Mouse (Mus musculus): ENCODE data around the gene Nfib.

DNA sequence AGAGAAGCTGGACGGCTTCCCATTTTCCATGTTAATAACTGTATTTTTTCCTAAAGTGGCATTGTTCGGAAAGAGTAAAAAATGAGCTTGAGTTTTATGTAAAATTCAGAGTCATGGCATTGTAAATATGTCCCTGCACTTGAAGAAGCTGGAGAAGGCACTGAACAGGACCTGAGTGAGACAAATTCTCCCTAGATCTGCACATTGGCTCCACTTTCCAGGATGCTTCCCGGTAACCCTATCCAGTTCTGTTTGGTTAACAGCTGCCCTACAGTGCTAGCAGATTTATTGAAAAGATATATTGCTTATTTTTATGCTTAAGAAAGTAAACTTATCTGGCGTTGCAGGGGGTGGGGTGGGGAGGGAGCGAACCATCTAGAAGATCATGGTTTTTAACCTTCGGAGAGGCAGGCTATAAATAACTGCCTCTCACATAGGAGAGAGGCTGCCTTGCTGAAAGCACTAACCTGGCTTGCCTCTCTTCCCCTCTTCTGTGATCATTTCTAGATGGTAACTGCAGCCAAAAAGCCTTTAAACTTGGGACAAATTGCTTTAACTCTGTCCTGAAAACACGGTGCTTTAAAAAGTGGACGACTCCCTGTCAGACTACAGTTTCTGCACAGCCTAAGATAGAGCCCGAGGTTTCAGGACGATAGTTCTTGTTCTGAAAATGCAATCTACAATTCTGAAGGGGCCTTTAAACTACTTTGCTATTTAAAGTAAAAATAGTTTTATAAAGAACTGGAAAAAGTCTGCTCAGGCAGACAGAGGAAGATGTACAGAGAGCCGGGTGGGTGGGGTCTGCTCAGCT lies 394.4 kb downstream of the Nfib start:
- no peak for TF ChIP-seq POLR2A (IDR thresholded peaks at IDR 0.05; ENCODE audit: low read depth, low read length)
- no peak for TF ChIP-seq CTCF (conservative IDR thresholded peaks at IDR 0.05 in 1 of 2, IDR thresholded peaks at IDR 0.05 in 1 of 2; ENCODE audit: low read depth in 2 of 2, low read length in 2 of 2)

All from CH12.LX (cell line).